Mouse (Mus musculus): ENCODE results near the gene Ryr2.

The Ryr2 gene

DNA sequence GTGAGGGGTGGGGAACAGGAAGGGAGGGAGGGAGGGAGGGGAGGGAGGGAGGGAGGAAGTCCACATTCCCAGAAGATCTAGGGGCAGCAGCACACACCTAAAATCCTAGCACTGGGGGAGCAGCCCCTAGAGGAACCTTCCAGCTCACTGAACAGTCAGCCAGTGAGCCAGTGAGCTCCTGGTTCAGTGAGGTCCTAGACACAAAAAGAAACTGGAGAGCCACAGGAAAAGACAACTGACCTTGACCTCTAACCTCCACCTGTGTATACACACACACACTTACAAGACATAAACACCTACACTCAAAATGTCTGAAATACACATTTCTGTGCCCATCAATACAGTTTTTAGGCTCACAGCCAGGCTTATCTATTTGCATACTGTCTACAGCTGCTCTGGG lies 173.4 kb downstream of the Ryr2 start:
- no peak for DNase-seq

DNA sequence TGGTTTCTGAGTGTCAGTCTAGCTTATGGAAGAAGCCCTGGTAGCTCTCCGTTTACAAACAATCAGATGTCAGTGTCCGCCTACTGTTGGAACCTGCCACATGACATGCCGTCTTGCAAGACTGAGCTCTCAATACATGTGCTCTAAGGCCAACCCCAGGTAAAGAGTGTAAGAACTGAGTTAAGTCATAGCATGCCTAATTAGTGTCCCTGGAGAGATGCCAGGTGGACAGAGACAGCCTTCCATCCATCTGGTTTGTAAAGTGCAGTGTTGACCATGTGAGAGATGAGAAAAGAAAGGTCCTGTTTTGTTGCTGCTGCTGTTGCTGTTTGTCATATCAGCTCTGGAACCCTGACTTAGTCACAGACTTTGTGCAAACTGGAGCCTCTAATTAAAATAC lies 178.0 kb downstream of the Ryr2 start:
- DNase-seq: no peak

- DNase-seq: no peak
Measured at GRCm38 (mm10) chr13:11927727-11928126, 179.0 kb downstream of the Ryr2 start.

GRCm38 (mm10) chr13:11926720-11927500 lies 179.8 kb downstream of the Ryr2 start:
- DNase-seq: no peak

DNA sequence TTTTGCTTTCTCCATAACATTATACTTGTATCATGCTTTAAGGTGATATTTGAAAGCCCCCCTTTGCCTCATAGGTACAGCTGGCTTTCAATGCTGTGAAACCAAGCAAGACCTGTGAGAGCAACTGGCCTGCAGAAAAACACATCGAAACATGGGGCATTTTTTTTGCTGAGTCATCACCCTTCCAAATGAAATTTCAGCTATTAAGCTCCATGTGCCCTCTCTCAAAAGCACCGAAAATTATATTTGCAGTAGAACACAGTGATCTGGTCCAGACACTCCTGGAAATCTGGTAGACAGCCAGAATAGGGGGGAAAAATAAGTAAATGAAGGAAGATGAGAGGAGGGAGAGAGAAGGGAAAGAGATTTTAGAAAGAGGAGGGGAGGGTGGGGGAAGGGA lies 180.5 kb downstream of the Ryr2 start:
- DNase-seq: no peak

GRCm38 (mm10) chr13:11924732-11925131 lies 182.0 kb downstream of the Ryr2 start:
- DNase-seq: no peak

DNA sequence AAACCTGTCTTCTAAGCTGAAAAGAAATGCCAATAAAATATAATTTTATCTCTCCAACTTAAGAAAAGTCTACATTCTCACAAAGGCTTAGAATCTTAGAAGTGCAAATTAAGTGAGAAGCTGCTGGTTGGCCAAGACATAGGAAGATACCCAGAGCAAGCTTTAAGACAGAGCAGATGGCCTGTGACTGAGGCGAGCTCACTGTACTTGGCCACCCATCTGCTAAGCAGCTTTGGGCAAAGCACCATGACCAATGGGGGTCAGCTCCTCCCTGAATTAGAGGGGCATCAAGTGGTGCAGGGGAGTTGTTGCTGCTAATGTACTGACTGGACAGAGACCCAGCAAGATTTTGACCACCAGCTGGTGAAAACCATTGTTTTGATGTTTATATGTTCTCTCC lies 186.2 kb downstream of the Ryr2 start:
- DNase-seq: no peak

- no peak for DNase-seq
Measured at GRCm38 (mm10) chr13:11919448-11919847, 187.3 kb downstream of the Ryr2 start.

GRCm38 (mm10) chr13:11915619-11916018 lies 191.1 kb downstream of the Ryr2 start:
- no peak for DNase-seq

DNA sequence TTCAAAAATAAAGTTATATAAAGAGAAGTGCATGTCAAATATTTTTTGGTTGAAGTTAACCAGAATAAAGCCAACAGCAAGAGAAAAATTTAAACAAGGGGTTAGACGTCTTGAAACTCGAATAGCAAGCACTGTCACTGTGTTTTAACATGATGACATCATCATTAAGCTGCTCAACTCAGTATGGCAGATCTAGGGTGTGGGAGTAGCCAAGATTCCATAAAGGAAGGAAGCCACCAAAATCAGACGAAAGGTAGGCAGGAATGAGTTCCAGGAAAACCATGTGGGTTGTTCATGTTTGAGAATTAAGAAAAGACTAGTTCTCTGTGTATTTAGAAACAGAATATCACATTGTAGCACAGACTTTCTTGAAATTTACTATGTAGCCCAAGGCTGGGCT lies 192.1 kb downstream of the Ryr2 start:
- peak; percentile 37 for DNase-seq

- DNase-seq: no peak
Measured at GRCm38 (mm10) chr13:11912208-11912607, 194.5 kb downstream of the Ryr2 start.

- no peak for DNase-seq
Measured at GRCm38 (mm10) chr13:11908123-11908522, 198.6 kb downstream of the Ryr2 start.

- no peak for DNase-seq
Measured at GRCm38 (mm10) chr13:11905126-11905525, 201.6 kb downstream of the Ryr2 start.

GRCm38 (mm10) chr13:11903272-11903671 lies 203.5 kb downstream of the Ryr2 start:
- no peak for DNase-seq

- DNase-seq: no peak
Measured at GRCm38 (mm10) chr13:11902856-11903255, 203.9 kb downstream of the Ryr2 start.

DNA sequence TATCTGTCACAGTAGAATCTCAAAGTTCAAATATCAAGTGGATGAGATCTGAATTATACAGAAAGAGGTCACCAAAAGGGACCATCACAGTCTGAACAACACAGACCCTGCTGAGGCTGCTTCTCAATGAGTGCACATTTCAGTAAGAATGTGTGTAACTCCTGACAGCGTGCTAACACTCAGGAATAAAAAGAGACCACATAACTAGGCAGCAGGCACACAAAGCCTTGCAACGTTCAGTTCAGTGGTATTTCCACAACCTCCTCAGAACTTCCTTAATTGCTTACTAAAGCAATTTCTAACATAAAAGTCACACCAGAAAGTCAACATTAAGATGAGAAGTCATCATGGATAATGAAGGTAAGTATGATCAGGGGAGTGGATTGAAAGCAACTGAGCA lies 206.1 kb downstream of the Ryr2 start:
- DNase-seq: no peak

DNA sequence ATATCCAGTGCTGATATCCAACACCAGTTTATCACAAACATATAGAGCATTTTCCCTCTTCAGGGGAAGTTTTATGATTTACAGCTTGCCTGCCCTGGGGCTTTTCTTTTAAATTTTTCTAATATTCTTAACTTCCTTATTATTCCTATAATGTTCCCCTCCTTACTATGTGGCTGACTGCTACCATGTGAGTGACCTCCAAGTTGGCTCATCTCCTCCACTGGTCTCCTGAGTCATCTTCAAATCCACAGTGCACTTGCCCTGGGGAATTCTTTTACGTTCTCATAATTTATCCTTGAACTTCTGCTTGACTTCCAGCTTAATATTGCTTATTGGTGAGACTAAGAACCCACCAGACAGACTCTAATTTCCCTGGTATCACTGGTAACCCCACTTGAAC lies 211.1 kb downstream of the Ryr2 start:
- DNase-seq: no peak

GRCm38 (mm10) chr13:11891739-11892138 lies 215.0 kb downstream of the Ryr2 start:
- DNase-seq: no peak

- DNase-seq: no peak
Measured at GRCm38 (mm10) chr13:11891115-11891514, 215.6 kb downstream of the Ryr2 start.

- DNase-seq: peak; percentile 28
Measured at GRCm38 (mm10) chr13:11884175-11884574, 222.6 kb downstream of the Ryr2 start.

DNA sequence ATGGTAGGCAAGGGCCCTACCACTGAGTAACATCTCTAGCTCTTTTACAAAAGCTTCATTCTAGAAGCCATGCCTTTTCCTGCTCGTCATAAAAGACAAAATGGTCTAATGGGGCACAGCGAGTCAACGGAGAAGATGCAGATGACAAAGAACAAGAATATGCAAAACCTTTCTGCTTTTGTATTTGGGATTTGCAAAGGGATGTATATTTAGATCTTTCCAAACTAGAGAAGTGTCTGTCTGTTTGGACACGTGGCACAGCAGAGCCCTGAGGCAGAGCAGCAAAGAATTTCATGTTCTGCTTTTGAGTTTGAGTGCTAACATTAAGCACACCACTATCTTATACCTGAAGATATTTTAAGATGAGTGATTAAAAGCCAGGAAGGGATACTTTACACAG lies 224.4 kb downstream of the Ryr2 start:
- DNase-seq: no peak

DNA sequence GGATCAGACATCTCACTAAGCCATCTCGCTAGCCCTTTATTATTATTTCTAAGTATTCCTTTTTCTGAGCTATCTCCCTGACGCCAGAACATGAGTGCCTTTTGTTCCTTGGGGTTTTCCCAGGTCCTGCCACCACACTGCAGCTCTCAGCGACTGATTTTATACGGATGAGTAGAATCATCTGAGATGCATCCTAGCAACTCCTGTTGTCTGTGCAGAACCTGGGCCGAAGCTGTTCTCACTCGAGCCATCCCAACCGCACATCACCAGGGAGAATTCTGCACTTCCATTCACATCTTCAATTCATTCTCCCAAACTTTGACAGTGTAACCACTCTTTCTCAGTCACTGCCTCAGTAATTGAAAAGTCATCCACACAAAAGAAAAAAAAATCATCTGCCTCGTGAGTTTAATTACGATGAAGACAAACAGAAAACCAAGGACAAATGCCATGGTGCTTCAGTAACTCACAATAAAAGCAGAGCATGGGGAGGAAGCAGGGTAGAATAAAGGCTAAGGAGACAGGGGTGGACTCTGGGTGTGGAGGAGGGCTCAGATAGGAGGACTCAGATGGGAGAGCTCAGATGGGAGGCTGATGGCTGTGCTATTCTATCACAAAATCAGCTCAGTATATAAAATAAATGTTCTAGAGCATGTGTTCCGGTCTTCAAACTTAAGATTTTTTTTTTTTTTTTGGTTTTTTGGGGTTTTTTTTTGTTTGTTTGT lies 226.1 kb downstream of the Ryr2 start:
- no peak for DNase-seq

DNA sequence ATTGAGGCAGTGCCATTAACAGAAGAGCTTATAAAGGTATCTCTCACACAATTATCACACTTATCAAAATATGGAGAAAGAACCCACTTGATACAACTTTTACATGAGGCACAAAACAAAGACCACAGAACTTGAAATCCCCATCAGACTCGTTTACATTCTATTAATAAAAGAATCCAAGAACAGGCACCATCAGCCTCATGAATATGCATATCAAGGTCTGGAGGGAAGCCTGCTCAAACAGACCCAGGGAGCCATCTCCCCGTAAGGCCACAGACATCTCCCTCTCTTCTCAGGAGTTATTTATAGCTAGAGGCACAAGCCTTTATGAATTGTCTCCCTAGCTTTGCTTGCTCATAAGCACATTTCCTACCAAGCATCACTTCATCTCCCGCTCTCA lies 227.7 kb downstream of the Ryr2 start:
- DNase-seq: no peak

DNA sequence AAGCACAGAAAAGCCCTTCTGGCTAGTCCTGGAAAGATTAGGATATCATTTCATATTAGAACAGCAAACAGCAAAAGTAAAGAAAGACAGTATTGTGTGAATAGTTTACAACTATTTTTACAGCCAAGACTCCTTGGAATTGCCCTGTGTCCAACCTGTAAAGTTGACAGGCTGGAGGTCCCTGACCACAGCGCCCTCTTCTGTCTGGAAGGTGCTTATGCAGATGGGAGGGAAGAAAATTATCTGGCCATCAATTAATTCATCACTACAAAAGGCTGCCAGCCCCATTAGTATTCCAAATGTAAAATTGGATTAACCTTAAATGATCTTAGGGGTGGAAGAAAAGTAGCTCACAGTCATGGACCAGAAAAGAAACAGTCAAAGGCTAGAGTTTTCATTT lies 231.9 kb downstream of the Ryr2 start:
- DNase-seq: no peak

GRCm38 (mm10) chr13:11869971-11870370 lies 236.8 kb downstream of the Ryr2 start:
- DNase-seq: no peak
